Mouse (Mus musculus) cerebellum, postnatal 14 days (tissue): Measurements from ENCODE around the gene 1700001J03Rik.
"Not testable (repeated sequence)": the region's sequence is repeated elsewhere in the genome, so short reads cannot be mapped to it uniquely, and the experiment has no call there.

Experiments used
- DNase-seq, 2 experiments: peaks; one replicate each; pipeline ENCODE4 v3.0.0; 2021; ENCODE audit warnings: mixed read lengths in 2 of 2

Gene 1700001J03Rik

GRCm38 (mm10) chr5:146185204-146185603 is at the start of gene 1700001J03Rik:
Gene 1700001J03Rik (minus strand): TSS chr5:146185304.
- not testable (repeated sequence) for DNase-seq

- DNase-seq = no peak
These were observed 49.2 kb upstream of the 1700001J03Rik start for GRCm38 (mm10) chr5:146234336-146234735.

- DNase-seq = no peak
These were observed 47.7 kb upstream of the 1700001J03Rik start for GRCm38 (mm10) chr5:146232816-146233215.

GRCm38 (mm10) chr5:146232056-146232675 is 47.1 kb upstream of the 1700001J03Rik start:
- no peak for DNase-seq

- peak; percentile 49 to 56 for DNase-seq
These were observed 46.5 kb upstream of the 1700001J03Rik start for GRCm38 (mm10) chr5:146231655-146231996.

- peak; percentile 95 to 97 for DNase-seq
These were observed 46.0 kb upstream of the 1700001J03Rik start, which contains the start of gene Cdk8 for GRCm38 (mm10) chr5:146230864-146231654. Gene Cdk8 (plus strand): TSS chr5:146231230.

- DNase-seq = no peak
These were observed 45.0 kb upstream of the 1700001J03Rik start for GRCm38 (mm10) chr5:146229869-146230650.

- DNase-seq = no peak
These were observed 42.4 kb upstream of the 1700001J03Rik start for GRCm38 (mm10) chr5:146227496-146227895.

- DNase-seq = peak; percentile 45 to 51
These were observed 38.7 kb upstream of the 1700001J03Rik start for GRCm38 (mm10) chr5:146223786-146224185.

- no peak for DNase-seq
These were observed 36.6 kb upstream of the 1700001J03Rik start for GRCm38 (mm10) chr5:146221722-146222121.

- DNase-seq = peak; percentile 95 to 97
These were observed 36.0 kb upstream of the 1700001J03Rik start, which contains the start of gene Rnf6 for GRCm38 (mm10) chr5:146220879-146221714. Gene Rnf6 (minus strand): TSS chr5:146221555.

GRCm38 (mm10) chr5:146220501-146220878 is 35.4 kb upstream of the 1700001J03Rik start:
- DNase-seq = no peak

GRCm38 (mm10) chr5:146205537-146205936 is 20.4 kb upstream of the 1700001J03Rik start:
- DNase-seq = no peak

GRCm38 (mm10) chr5:146203921-146204320 is 18.8 kb upstream of the 1700001J03Rik start:
- no peak for DNase-seq

- no peak for DNase-seq
These were observed 15.5 kb upstream of the 1700001J03Rik start for GRCm38 (mm10) chr5:146200580-146200979.

- DNase-seq = no peak
These were observed 14.4 kb upstream of the 1700001J03Rik start for GRCm38 (mm10) chr5:146199540-146199939.

- no peak for DNase-seq
These were observed 14.0 kb upstream of the 1700001J03Rik start for GRCm38 (mm10) chr5:146199073-146199472.

GRCm38 (mm10) chr5:146193360-146193759 is 8.3 kb upstream of the 1700001J03Rik start:
- peak in 1 of 2 experiments; percentile 19 for DNase-seq

- DNase-seq = peak; percentile 76 to 86
These were observed 5.6 kb upstream of the 1700001J03Rik start for GRCm38 (mm10) chr5:146190501-146191269.

- DNase-seq = no peak
These were observed 5.0 kb upstream of the 1700001J03Rik start for GRCm38 (mm10) chr5:146190093-146190492.

- peak; percentile 63 to 73 for DNase-seq
These were observed 3.6 kb upstream of the 1700001J03Rik start for GRCm38 (mm10) chr5:146188712-146189111.
